Mouse (Mus musculus) neural tube, embryonic 12.5 days (tissue): ENCODE measurements around the gene Tsfm. TPM values are rescaled to one million over a fixed set of nuclear protein-coding genes. Genes with fewer than 3 reads are reported as not detected.

Experiments used
- ATAC-seq: fragments of 200-750 bp; cut with Nextera tagmentation; 2 replicates; pipeline ENCODE4 v1.8.0; 2017; ENCODE audit warnings: low read depth, mild to moderate bottlenecking, moderate TSS enrichment, moderate library complexity; ENCODE audit not compliant: low FRiP score
- H3K27ac ChIP-seq: fragments of 300-500 bp; sonication (generic); 2 replicates; pipeline ENCODE4 v1.5.1; 2016
- H3K27me3 ChIP-seq: fragments of 300-500 bp; sonication (generic); replicated peaks from 2 replicates; pipeline ENCODE4 v1.6.1; 2016; ENCODE audit warnings: mild to moderate bottlenecking
- H3K36me3 ChIP-seq: fragments of 300-500 bp; sonication (generic); 2 replicates; pipeline ENCODE4 v1.6.1; 2016; ENCODE audit warnings: mild to moderate bottlenecking
- H3K4me1 ChIP-seq: fragments of 300-500 bp; sonication (generic); 2 replicates; pipeline ENCODE4 v1.6.1; 2016
- H3K4me2 ChIP-seq: fragments of 300-500 bp; sonication (generic); replicated peaks from 2 replicates; pipeline ENCODE4 v1.6.1; 2016; ENCODE audit warnings: mild to moderate bottlenecking
- H3K4me3 ChIP-seq: fragments of 300-500 bp; sonication (generic); 2 replicates; pipeline ENCODE4 v1.5.1; 2016
- H3K9ac ChIP-seq: fragments of 300-500 bp; sonication (generic); 2 replicates; pipeline ENCODE4 v1.6.1; 2016; ENCODE audit warnings: mild to moderate bottlenecking
- H3K9me3 ChIP-seq: fragments of 300-500 bp; sonication (generic); 2 replicates; pipeline ENCODE4 v1.6.1; 2016; ENCODE audit warnings: mild to moderate bottlenecking
- WGBS: fragments of 180-500 bp; shearing (Covaris S2); methylation state at CpG from one replicate; pipeline ENCODE4 v1.1.7; 2016; 5-methylcytosine and 5-hydroxymethylcytosine counted together
- polyA plus RNA-seq: library from polyadenylated mRNA; unstranded; fragments of >200 nt; fragmentation: Nextera tagmentation; extraction: Ambion mirVana; gene quantifications from 2 replicates; pipeline ENCODE4 v1.2.1, GENCODE M21; 2016

The Tsfm gene
- polyA plus RNA-seq, 1 experiment from 2014 or later = 70.9 TPM

DNA sequence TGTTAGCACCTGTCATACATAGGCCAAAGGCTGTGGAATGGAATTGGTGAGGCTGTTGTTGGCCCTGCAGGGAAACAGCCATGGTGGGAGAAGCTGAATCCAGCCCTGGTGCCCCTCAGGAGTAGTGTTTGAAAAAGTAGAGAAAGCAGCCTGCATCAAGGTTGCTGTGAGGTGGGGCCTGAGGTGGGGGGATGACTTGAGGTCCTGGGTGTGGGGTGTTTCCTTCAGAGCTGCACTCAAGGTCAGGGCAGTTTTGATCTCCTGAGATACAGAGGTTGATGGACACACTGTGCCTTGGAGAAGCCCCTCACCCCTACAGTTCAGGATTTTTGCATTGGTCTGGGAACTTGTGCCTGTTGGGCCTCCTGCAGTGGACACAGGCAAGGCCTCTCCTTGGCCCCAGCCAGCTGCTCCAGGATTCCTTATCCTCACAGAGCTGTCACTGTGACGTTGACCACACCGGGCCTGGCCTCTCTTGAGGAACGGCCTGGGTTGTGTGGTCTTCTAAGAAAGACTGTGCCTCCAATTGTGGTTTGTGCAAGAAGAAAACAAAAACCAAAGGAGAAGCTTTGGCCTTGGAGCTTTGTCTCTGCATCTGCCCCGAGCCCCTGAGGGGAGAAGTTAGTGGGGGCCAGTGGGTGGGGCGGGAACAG is 42.0 kb downstream of the Tsfm start:
- WGBS = 75% methylated on average over 5 of the region's 5 CpGs

DNA sequence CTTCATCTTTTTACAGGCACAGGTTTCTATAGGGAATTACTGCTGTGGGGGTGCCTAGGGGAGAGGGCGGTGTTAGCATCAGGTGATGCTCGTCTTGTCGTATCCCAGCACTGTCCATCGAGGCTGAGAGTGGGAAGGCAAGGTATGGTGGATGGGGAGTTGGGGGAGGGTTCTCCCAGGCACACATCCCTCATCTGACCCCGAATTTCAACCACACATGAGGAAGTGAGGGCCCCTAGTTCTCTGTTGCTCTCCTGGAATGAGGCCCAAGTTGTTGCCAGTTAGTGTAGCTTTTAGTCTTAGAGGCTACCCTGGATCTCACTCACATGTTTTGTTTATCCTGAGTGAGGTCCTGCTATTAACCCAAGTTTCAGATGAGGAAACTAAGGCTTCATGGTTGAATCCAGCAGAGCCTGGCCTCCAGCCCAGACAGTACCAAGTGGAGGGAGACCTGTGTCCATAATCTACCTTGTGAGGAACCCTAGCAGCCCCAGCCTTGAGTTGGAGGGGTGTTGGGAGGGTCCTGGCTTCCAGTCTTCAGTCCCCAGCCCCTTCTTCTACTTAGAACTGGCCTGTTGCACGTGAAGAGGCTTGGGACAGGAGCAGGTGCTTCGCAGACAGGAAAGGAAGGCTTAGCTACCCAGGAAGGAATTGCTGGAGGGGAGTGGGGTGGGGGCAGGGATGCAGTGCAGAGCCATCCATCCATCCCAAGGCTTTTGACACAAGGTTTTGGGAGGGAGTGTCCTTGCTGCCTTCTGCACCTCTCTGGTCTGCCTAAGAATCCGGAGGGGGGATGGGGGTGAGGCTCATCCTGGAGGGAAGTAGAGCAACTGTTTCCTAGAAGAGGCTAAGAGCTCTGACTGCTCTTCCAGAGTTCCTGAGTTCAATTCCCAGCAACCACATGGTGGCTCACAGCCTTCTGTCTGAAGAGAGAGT is 43.2 kb downstream of the Tsfm start:
- no peaks in the 10 kb centered on the region for H3K9me3 ChIP-seq
- H3K9ac ChIP-seq = no peak overlapping the region
- H3K27ac ChIP-seq = 0 out of 2 replicates have a peak overlapping the region, but pooled peaks have one; percentile 2
- WGBS = 59% methylated on average over 8 of the region's 8 CpGs
- H3K4me1 ChIP-seq = peaks cover 68% of the 10 kb centered on the region
- peaks cover 7% of the 10 kb centered on the region for H3K36me3 ChIP-seq
- H3K4me3 ChIP-seq = no peak overlapping the region
- no peak for ATAC-seq
- no peaks in the 10 kb centered on the region; the same call in 1 of the 2 replicates for H3K27me3 ChIP-seq
- peak overlapping the region; percentile 32; the same call in 1 of the 2 replicates for H3K4me2 ChIP-seq

More for the DNA sequence above, 42.0 kb downstream of the Tsfm start:
- H3K36me3 ChIP-seq = peaks cover 19% of the 10 kb centered on the region
- no peak overlapping the region for H3K4me3 ChIP-seq
- H3K9me3 ChIP-seq = no peaks in the 10 kb centered on the region
- no peaks in the 10 kb centered on the region; the same call in 1 of the 2 replicates for H3K27me3 ChIP-seq
- peaks cover 56% of the 10 kb centered on the region for H3K4me1 ChIP-seq
- no peak overlapping the region for H3K27ac ChIP-seq
- H3K4me2 ChIP-seq = no peak overlapping the region
- no peak for ATAC-seq
- no peak overlapping the region for H3K9ac ChIP-seq

DNA sequence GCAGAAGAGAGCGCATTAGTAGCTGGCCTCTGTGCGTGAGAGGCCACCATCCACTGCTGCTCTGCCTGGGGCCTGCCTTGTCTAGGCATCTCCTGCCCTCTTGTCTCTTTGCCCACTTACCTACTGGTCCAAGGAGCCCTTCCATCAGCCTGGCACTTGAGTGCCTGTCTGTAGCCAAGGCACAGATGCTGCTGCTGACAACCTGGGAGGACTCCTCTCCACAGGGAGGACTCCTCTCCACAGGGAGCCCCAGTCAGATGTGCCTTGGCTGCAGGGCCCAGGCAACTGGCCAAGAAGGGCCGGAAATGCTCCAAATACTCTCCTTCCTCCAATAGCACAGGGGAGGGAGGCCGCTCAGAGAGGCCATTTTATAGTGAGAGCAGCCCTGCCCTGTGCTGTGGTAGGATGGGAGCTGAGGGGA is 44.1 kb downstream of the Tsfm start:
- Histone ChIP-seq H3K9ac (peak overlapping the region; percentile 38; the same call in 1 of the 2 replicates), H3K4me2 (peak overlapping the region; percentile 32; the same call in 1 of the 2 replicates), H3K9me3 (no peaks in the 10 kb centered on the region), H3K27ac (no peak overlapping the region), H3K27me3 (no peaks in the 10 kb centered on the region; the same call in 1 of the 2 replicates), H3K4me3 (no peak overlapping the region), H3K4me1 (peaks cover 76% of the 10 kb centered on the region), H3K36me3 (peaks cover 4% of the 10 kb centered on the region)
- ATAC-seq = no peak; the same call in 1 of the 2 replicates
- WGBS = 59% methylated on average over 4 of the region's 4 CpGs

DNA sequence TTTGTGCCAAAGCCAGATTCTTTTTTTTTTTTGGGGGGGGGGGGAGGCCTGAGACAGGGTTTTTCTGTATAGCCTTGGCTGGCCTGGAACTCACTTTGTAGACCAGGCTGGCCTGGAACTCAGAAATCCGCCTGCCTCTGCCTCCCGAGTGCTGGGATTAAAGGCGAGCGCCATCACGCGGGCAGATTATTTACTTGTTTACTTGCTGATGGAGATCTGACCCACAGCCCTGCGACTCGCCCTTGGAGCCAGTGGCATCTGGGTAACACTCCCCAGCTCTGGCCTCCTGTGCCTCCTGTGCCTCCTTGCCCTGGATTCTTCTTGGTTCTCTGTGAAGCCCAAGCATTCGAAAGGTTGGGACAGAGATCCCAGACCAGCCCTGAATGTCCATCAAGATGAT is 45.1 kb downstream of the Tsfm start:
- Histone ChIP-seq H3K27ac (no peak overlapping the region), H3K27me3 (no peaks in the 10 kb centered on the region; the same call in 1 of the 2 replicates), H3K9ac (no peak overlapping the region), H3K4me1 (peaks cover 76% of the 10 kb centered on the region), H3K9me3 (no peaks in the 10 kb centered on the region), H3K4me2 (no peak overlapping the region), H3K4me3 (no peak overlapping the region), H3K36me3 (peaks cover 4% of the 10 kb centered on the region)
- no peak for ATAC-seq
- WGBS = 99% methylated on average over 9 of the region's 9 CpGs

DNA sequence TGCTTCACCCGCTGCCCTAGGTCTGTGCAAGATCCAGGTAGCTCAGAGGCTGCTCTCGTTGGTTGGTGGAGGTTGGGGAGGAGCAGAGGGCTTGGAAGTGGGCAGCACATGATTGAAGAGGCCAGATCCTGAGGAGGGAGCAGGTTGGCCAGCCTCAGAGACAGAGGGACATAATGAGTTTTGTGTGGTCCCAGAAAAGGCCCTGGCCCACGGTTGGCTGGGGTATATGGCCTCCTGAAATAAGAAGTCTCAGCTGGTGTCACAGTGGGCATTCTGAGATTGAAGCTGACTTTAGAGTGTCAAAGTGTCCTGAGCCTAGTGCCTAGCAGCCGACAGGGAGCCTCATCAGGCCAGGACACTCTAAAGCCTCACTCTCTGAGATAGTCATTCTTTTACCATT is 45.5 kb downstream of the Tsfm start:
- Histone ChIP-seq H3K4me1 (peaks cover 79% of the 10 kb centered on the region), H3K27me3 (no peaks in the 10 kb centered on the region; the same call in 1 of the 2 replicates), H3K27ac (no peak overlapping the region), H3K36me3 (peaks cover 4% of the 10 kb centered on the region), H3K9ac (no peak overlapping the region), H3K4me2 (no peak overlapping the region), H3K4me3 (no peak overlapping the region), H3K9me3 (no peaks in the 10 kb centered on the region)
- WGBS = 79% methylated on average over 4 of the region's 4 CpGs
- ATAC-seq = no peak

DNA sequence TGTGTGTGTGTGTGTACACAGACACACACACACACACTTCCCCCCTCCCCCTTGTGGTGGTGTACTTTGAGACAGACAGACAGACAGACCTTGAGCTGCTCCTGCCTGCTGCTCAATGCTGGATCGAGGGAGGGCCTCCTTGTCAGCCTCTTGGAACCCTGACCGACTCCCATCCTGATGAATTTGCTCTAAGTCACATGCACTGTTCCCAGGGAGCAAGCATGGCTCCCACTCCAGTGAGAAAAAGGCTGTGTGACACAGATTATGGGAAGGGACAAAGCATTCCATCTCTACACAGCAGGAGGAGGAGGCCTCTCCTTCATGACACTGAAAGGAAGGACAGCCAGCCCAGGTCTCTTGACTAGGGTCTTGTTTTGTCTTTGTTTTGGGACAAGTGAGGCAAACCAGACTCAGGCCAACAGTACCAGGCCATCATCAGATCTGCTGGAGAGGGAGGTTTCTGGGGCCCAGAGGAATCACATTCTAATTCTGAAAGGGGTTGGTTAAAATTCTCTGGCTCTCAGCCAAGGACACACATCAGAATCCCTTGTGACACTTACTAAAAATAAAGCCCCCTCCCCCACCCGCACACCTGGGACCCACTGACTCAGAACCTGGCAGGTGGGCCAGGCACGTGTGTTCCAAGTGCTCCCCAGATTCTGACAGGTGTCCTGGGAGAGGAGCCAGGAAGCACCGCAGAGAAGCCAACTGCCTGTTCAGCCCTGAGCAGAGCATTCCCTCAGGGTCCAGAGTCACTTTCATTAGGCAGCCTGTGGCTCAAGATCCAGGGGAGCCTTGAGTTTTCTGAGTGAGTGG is 46.2 kb downstream of the Tsfm start:
- Histone ChIP-seq H3K9ac (no peak overlapping the region), H3K36me3 (peaks cover 4% of the 10 kb centered on the region), H3K4me2 (peak overlapping the region; percentile 93), H3K4me1 (peaks cover 82% of the 10 kb centered on the region), H3K9me3 (no peaks in the 10 kb centered on the region), H3K4me3 (no peak overlapping the region), H3K27me3 (no peaks in the 10 kb centered on the region; the same call in 1 of the 2 replicates), H3K27ac (no peak overlapping the region)
- WGBS = 46% methylated on average over 5 of the region's 5 CpGs
- ATAC-seq = no peak

DNA sequence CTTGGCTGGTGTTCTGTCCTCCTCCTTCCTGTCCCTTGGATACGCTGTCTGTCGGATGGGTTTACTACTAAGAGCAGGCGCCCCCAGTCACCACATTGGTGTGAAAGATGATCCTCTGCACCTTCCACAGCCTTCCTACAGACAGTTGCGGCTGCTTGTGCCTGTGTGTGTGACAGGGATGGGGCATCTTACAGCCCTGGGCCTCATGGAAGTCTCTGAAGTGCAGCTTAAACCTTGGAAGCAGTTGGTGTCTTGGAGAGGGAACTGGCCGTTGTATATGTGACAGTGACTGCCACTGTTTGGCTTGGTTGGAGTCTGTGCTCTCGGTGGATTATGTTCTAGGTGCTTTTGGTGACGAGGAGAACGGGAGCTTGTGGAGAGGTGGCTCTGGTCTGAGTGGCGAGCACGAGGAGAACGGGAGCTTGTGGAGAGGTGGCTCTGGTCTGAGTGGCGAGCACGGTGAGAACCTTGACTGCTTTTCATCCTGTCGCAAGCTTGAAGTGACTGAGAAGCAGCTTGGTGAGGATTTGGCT is 47.4 kb downstream of the Tsfm start:
- Histone ChIP-seq H3K4me2 (peak overlapping the region; percentile 93), H3K27ac (no peak overlapping the region), H3K27me3 (no peaks in the 10 kb centered on the region; the same call in 1 of the 2 replicates), H3K36me3 (peaks cover 4% of the 10 kb centered on the region), H3K9me3 (no peaks in the 10 kb centered on the region), H3K4me3 (no peak overlapping the region), H3K9ac (no peak overlapping the region), H3K4me1 (peaks cover 74% of the 10 kb centered on the region)
- 68% methylated on average over 14 of the region's 14 CpGs for WGBS
- no peak for ATAC-seq

DNA sequence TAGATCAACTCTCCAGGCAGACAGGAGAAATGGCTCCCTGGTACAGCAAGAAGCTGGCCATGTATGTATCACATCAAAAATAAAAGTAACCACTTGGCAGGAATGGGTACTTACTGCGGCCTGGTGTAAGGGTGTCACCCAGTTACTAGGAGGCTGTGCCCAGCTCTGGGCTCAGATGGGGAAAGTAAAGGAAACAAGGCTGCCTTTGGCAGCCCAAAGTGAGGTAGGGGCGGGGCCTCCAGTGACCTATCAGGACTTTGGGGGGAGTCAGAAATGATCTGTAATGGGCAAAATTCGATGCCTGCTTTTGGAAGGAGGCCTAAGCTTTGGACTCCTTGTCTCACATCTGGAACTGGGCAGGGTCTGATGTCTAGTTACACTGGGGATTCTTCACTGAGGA is 48.9 kb downstream of the Tsfm start:
- Histone ChIP-seq H3K27ac (no peak overlapping the region), H3K9ac (no peak overlapping the region), H3K36me3 (peaks cover 4% of the 10 kb centered on the region), H3K4me2 (peak overlapping the region; percentile 93), H3K4me3 (no peak overlapping the region), H3K27me3 (no peaks in the 10 kb centered on the region), H3K9me3 (no peaks in the 10 kb centered on the region), H3K4me1 (peaks cover 67% of the 10 kb centered on the region)
- WGBS = 73% methylated on average over 3 of the region's 3 CpGs
- no peak for ATAC-seq

DNA sequence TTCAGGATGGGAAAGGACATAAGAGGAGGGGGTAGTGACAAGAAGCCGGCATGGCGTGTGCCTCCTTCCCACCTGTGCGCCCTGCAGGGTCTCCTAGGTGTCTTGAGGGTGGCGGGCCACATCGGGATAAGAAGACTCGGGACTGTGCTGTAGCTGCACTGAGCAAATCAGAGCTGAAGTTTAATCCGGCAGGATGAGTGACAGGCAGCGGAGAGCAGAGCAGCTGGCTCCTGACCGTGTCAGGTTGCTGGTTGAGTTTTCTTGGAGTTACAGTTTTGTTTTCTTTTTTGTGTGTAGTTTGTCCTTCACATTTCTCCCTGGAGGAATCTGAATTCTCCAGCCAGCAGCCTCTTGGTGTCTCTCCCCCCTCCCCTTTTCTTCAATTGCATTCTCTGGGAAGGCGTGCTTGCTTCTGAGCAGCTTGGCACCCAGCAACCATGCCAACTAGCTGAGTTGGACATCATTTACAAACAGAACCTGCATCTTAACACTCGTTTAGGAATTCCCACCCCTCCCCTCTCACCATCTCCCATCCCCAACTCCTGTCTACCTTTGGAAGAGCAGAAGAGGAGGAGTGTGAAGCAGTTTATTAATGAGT is 49.6 kb downstream of the Tsfm start:
- Histone ChIP-seq H3K9ac (peak overlapping the region; percentile 97), H3K9me3 (no peaks in the 10 kb centered on the region), H3K4me1 (peaks cover 61% of the 10 kb centered on the region), H3K4me3 (peak overlapping the region; percentile 100), H3K4me2 (peak overlapping the region; percentile 93), H3K27ac (no peak overlapping the region), H3K36me3 (no peaks in the 10 kb centered on the region), H3K27me3 (0 out of 2 replicates have a peak, but pooled peaks cover 3% of the 10 kb centered on the region)
- 14% methylated on average over 11 of the region's 11 CpGs for WGBS
- ATAC-seq = no peak

DNA sequence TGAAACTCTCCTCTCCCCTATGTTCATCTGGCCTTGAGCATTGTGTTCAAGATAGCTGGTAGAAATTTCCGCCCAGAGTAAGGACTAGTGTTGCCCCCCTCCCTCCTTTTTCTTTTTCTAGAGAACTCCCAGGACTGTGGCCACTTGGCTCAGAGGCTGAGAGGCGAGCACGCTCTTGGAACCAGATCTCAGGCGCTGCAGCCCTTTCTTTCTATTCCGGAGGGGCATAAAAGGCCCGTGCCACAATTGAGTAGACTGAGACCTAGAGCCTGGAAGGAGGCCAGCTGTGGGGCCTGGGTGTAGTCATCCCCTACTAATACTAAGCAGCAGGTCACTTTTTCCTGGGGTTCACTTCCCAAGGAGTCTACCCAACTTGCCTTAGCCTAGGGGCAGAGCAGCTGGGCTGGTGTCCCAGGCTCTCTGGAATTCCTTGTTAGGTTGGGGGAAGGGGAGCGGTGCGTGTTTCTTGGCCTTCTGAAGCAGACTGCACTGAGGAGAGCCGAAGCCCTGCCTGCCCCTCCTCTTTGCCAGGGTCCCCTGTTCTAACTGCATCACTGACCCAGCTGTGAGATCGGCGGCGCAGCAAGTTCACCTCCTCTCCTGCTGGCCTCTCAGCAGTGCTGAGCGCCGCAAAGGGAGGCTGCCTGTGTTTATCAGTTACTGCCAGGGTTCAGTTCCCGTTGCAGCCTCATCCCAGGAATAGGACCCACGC is 50.3 kb downstream of the Tsfm start:
- Histone ChIP-seq H3K27ac (peak overlapping the region; percentile 98), H3K27me3 (peaks cover 3% of the 10 kb centered on the region; the same call in 1 of the 2 replicates), H3K4me1 (peaks cover 57% of the 10 kb centered on the region), H3K36me3 (no peaks in the 10 kb centered on the region), H3K4me2 (peak overlapping the region; percentile 93), H3K4me3 (peak overlapping the region; percentile 100), H3K9me3 (no peaks in the 10 kb centered on the region), H3K9ac (peak overlapping the region; percentile 97)
- WGBS = 3% methylated on average over 16 of the region's 16 CpGs
- ATAC-seq = no peak
